Mouse (Mus musculus) brain, embryonic 14.5 days (tissue): ENCODE measurements at regions not wholly inside any gene's neighbourhood (a gene's known extent, or its start where the extent isn't known, plus 50 kb on each side); places are given as distances from the start of the nearest gene placed in this dataset.

Experiments
- CTCF ChIP-seq: fragments of 200-500 bp; IDR thresholded peaks from 2 replicates; pipeline ENCODE4 v1.5.1; 2012; ENCODE audit warnings: inconsistent platforms, mild to moderate bottlenecking, moderate library complexity, borderline replicate concordance; ENCODE audit not compliant: insufficient read depth, insufficient read length; ENCODE audit errors: extremely low read depth
- POLR2A ChIP-seq: fragments of 200-500 bp; IDR thresholded peaks from 2 replicates; pipeline ENCODE4 v1.6.1; 2012; ENCODE audit warnings: mild to moderate bottlenecking, inconsistent platforms, borderline replicate concordance; ENCODE audit not compliant: poor library complexity, insufficient read depth, insufficient read length, severe bottlenecking; ENCODE audit errors: extremely low read depth

GRCm38 (mm10) chr1:80032464-80032863 is 171.5 kb upstream of the Serpine2 start:
- TF ChIP-seq CTCF (no peak), POLR2A (no peak)
